Mouse (Mus musculus): ENCODE measurements at regions not wholly inside any gene's neighbourhood (a gene's known extent, or its start where the extent isn't known, plus 50 kb on each side); places are given as distances from the start of the nearest gene placed in this dataset.

- DNase-seq (ENCODE audit: extremely low read depth, low read depth, low spot score): no peak
- Histone ChIP-seq H3K27me3 (ENCODE audit: control insufficient read depth, insufficient read depth, low read length) (no peaks in the 10 kb centered on the region), H3K9ac (ENCODE audit: low read depth, low read length) (no peak overlapping the region), H3K27ac (replicated peaks; ENCODE audit: insufficient read depth, low read depth, low read length) (no peak overlapping the region), H3K36me3 (ENCODE audit: control insufficient read depth, insufficient read depth, low read length) (no peaks in the 10 kb centered on the region), H3K4me1 (ENCODE audit: control insufficient read depth, insufficient read depth, low read length) (no peaks in the 10 kb centered on the region), H3K4me3 (ENCODE audit: insufficient read depth, low read depth, low read length) (no peak overlapping the region), H3K79me2 (ENCODE audit: control insufficient read depth, insufficient read depth, low read length) (no peaks in the 10 kb centered on the region)
- TF ChIP-seq CTCF (IDR thresholded peaks at IDR 0.05; ENCODE audit: low read depth, low read length) (no peak), POLR2A (IDR thresholded peaks at IDR 0.05; ENCODE audit: extremely low read depth, insufficient read depth, low read length) (no peak)
- 57% methylated on average over 2 of the region's 2 CpGs for WGBS
Measured at GRCm38 (mm10) chr13:115475861-115476260, 374.1 kb upstream of the Itga1 start.

- H3K27me3 ChIP-seq (ENCODE audit: control insufficient read depth, insufficient read depth, low read length): no peaks in the 10 kb centered on the region
- no peaks in the 10 kb centered on the region for H3K79me2 ChIP-seq (ENCODE audit: control insufficient read depth, insufficient read depth, low read length)
- no peak overlapping the region for H3K9ac ChIP-seq (ENCODE audit: low read depth, low read length)
- no peak overlapping the region for H3K4me3 ChIP-seq (ENCODE audit: insufficient read depth, low read depth, low read length)
- TF ChIP-seq CTCF (IDR thresholded peaks at IDR 0.05; ENCODE audit: low read depth, low read length): no peak
- TF ChIP-seq POLR2A (IDR thresholded peaks at IDR 0.05; ENCODE audit: extremely low read depth, insufficient read depth, low read length): no peak
- no peak overlapping the region for H3K27ac ChIP-seq (replicated peaks; ENCODE audit: insufficient read depth, low read depth, low read length)
- 81% methylated on average over 6 of the region's 6 CpGs for WGBS
- no peak for DNase-seq (ENCODE audit: extremely low read depth, low read depth, low spot score)
- H3K36me3 ChIP-seq (ENCODE audit: control insufficient read depth, insufficient read depth, low read length): no peaks in the 10 kb centered on the region
- H3K4me1 ChIP-seq (ENCODE audit: control insufficient read depth, insufficient read depth, low read length): no peaks in the 10 kb centered on the region
Measured at GRCm38 (mm10) chr13:115465689-115466088, 363.9 kb upstream of the Itga1 start.

GRCm38 (mm10) chr13:115451244-115451643 lies 349.5 kb upstream of the Itga1 start:
- peak; percentile 24 for DNase-seq (ENCODE audit: extremely low read depth, low read depth, low spot score)
- H3K4me1 ChIP-seq (ENCODE audit: control insufficient read depth, insufficient read depth, low read length): no peaks in the 10 kb centered on the region
- H3K27ac ChIP-seq (replicated peaks; ENCODE audit: insufficient read depth, low read depth, low read length): no peak overlapping the region
- no peaks in the 10 kb centered on the region for H3K27me3 ChIP-seq (ENCODE audit: control insufficient read depth, insufficient read depth, low read length)
- H3K4me3 ChIP-seq (ENCODE audit: insufficient read depth, low read depth, low read length): no peak overlapping the region
- H3K9ac ChIP-seq (ENCODE audit: low read depth, low read length): no peak overlapping the region
- no peaks in the 10 kb centered on the region for H3K36me3 ChIP-seq (ENCODE audit: control insufficient read depth, insufficient read depth, low read length)
- peak; percentile 39; the same call in 1 of the 2 replicates for TF ChIP-seq CTCF (IDR thresholded peaks at IDR 0.05; ENCODE audit: low read depth, low read length)
- TF ChIP-seq POLR2A (IDR thresholded peaks at IDR 0.05; ENCODE audit: extremely low read depth, insufficient read depth, low read length): no peak
- no peaks in the 10 kb centered on the region for H3K79me2 ChIP-seq (ENCODE audit: control insufficient read depth, insufficient read depth, low read length)
- WGBS: 4% methylated on average over 1 of the region's 1 CpGs

GRCm38 (mm10) chr13:115427091-115428033 lies 325.6 kb upstream of the Itga1 start:
- no peak for TF ChIP-seq CTCF (IDR thresholded peaks at IDR 0.05; ENCODE audit: low read depth, low read length)
- no peak for TF ChIP-seq POLR2A (IDR thresholded peaks at IDR 0.05; ENCODE audit: extremely low read depth, insufficient read depth, low read length)
- Histone ChIP-seq H3K27ac (replicated peaks; ENCODE audit: insufficient read depth, low read depth, low read length) (no peak overlapping the region), H3K36me3 (ENCODE audit: control insufficient read depth, insufficient read depth, low read length) (no peaks in the 10 kb centered on the region), H3K4me1 (ENCODE audit: control insufficient read depth, insufficient read depth, low read length) (no peaks in the 10 kb centered on the region), H3K4me3 (ENCODE audit: insufficient read depth, low read depth, low read length) (no peak overlapping the region), H3K27me3 (ENCODE audit: control insufficient read depth, insufficient read depth, low read length) (no peaks in the 10 kb centered on the region), H3K79me2 (ENCODE audit: control insufficient read depth, insufficient read depth, low read length) (no peaks in the 10 kb centered on the region), H3K9ac (ENCODE audit: low read depth, low read length) (no peak overlapping the region)
- WGBS: 65% methylated on average over 12 of the region's 12 CpGs
- DNase-seq (ENCODE audit: extremely low read depth, low read depth, low spot score): peak; percentile 30

GRCm38 (mm10) chr13:115425610-115426562 lies 324.1 kb upstream of the Itga1 start:
- no peak for DNase-seq (ENCODE audit: extremely low read depth, low read depth, low spot score)
- no peaks in the 10 kb centered on the region for H3K79me2 ChIP-seq (ENCODE audit: control insufficient read depth, insufficient read depth, low read length)
- H3K4me3 ChIP-seq (ENCODE audit: insufficient read depth, low read depth, low read length): no peak overlapping the region
- no peaks in the 10 kb centered on the region for H3K36me3 ChIP-seq (ENCODE audit: control insufficient read depth, insufficient read depth, low read length)
- no peaks in the 10 kb centered on the region for H3K4me1 ChIP-seq (ENCODE audit: control insufficient read depth, insufficient read depth, low read length)
- TF ChIP-seq CTCF (IDR thresholded peaks at IDR 0.05; ENCODE audit: low read depth, low read length) (no peak), POLR2A (IDR thresholded peaks at IDR 0.05; ENCODE audit: extremely low read depth, insufficient read depth, low read length) (no peak)
- WGBS: 67% methylated on average over 8 of the region's 8 CpGs
- H3K27ac ChIP-seq (replicated peaks; ENCODE audit: insufficient read depth, low read depth, low read length): no peak overlapping the region
- H3K27me3 ChIP-seq (ENCODE audit: control insufficient read depth, insufficient read depth, low read length): no peaks in the 10 kb centered on the region
- H3K9ac ChIP-seq (ENCODE audit: low read depth, low read length): no peak overlapping the region

Measured in liver, adult 2 months (tissue).